16 mouse cellular contexts compared by ENCODE assay signal in genomic region chr14:51143287-51143686, GRCm38 (mm10). TPM values are rescaled to one million over a fixed set of nuclear protein-coding genes. Genes with fewer than 3 reads are reported as not detected.
DNase-seq lines count a peak whose midpoint lies in the region; ATAC-seq lines count a peak whose summit lies in the region.
"Had no signal": no experiment of that assay in that cellular context is flagged by ENCODE, and none has a peak within 500 bp of the region (broad histone marks: within the 10 kb centered on the region; RNA-seq: fewer than 3 reads in every experiment).

No protein-coding gene starts in this region.

- WGBS in forebrain, embryonic 14.5 days, result 69% methylated on average over 4 of the region's 4 CpGs
- 94% methylated on average over 4 of the region's 4 CpGs for WGBS in forebrain, embryonic 10.5 days

- peaks cover 5% of the 10 kb centered on the region for H3K4me1 ChIP-seq in forebrain, embryonic 14.5 days (ENCODE audit: control insufficient read depth, insufficient read depth, low read length)
- H3K4me1 ChIP-seq in forebrain, embryonic 10.5 days, result peaks cover 9% of the 10 kb centered on the region
- H3K4me1 ChIP-seq: forebrain, embryonic 15.5 days; hindbrain, embryonic 13.5 days had no signal

- H3K9me3 ChIP-seq in forebrain, embryonic 14.5 days (replicated peaks; ENCODE audit: control insufficient read depth, low read length), result no peaks in the 10 kb centered on the region
- no peaks in the 10 kb centered on the region for H3K9me3 ChIP-seq in forebrain, embryonic 10.5 days
- H3K9me3 ChIP-seq: forebrain, embryonic 15.5 days; hindbrain, embryonic 13.5 days; neural tube, embryonic 13.5 days had no signal

- ATAC-seq in forebrain, embryonic 14.5 days, result no peak
- ATAC-seq: forebrain, embryonic 15.5 days had no signal

- DNase-seq in forebrain, embryonic 14.5 days (ENCODE audit: low spot score), result peak; percentile 15
- no peak for DNase-seq in forebrain, embryonic 10.5 days (ENCODE audit: extremely low spot score, low spot score)
- DNase-seq in ovary, adult 18-20 months (ENCODE audit: low spot score), result peak; percentile 17
- DNase-seq in ovary, postnatal 14 days (ENCODE audit: low spot score), result no peak
- DNase-seq in layer of hippocampus, postnatal 10 days (ENCODE audit: low spot score in 2 of 2), result peak; percentile 32 to 36
- DNase-seq in telencephalon, adult 2 months (ENCODE audit: low read depth, low spot score), result peak; percentile 69
- no peak for DNase-seq in lung, postnatal 4 days
- no peak for DNase-seq in gastrocnemius, postnatal 14 days
- DNase-seq: lung, embryonic 14.5 days had no signal

- H3K4me2 ChIP-seq in forebrain, embryonic 14.5 days (ENCODE audit: low read length), result no peak overlapping the region
- H3K4me2 ChIP-seq: forebrain, embryonic 15.5 days; hindbrain, embryonic 13.5 days; lung, embryonic 14.5 days; midbrain, embryonic 11.5 days; neural tube, embryonic 13.5 days had no signal

- H3K4me3 ChIP-seq in forebrain, embryonic 14.5 days (ENCODE audit: low read depth, low read length), result no peak overlapping the region
- no peak overlapping the region for H3K4me3 ChIP-seq in forebrain, embryonic 10.5 days
- H3K4me3 ChIP-seq: forebrain, embryonic 15.5 days; hindbrain, embryonic 13.5 days; neural tube, embryonic 13.5 days had no signal

- no peak overlapping the region for H3K9ac ChIP-seq in forebrain, embryonic 14.5 days (ENCODE audit: low read length)
- H3K9ac ChIP-seq: forebrain, embryonic 15.5 days; hindbrain, embryonic 13.5 days; lung, embryonic 14.5 days; neural tube, embryonic 13.5 days had no signal

- H3K27ac ChIP-seq in forebrain, embryonic 14.5 days (ENCODE audit: low read depth, low read length), result no peak overlapping the region
- H3K27ac ChIP-seq in forebrain, embryonic 10.5 days, result no peak overlapping the region
- H3K27ac ChIP-seq: forebrain, embryonic 15.5 days; hindbrain, embryonic 13.5 days; kidney, postnatal 0 days; neural tube, embryonic 13.5 days had no signal

- intact Hi-C loops in gastrocnemius, postnatal 14 days (cut with DNase I; ENCODE audit: low total_unique reads), result no loop called here

- H3K27me3 ChIP-seq in forebrain, embryonic 14.5 days (replicated peaks; ENCODE audit: control insufficient read depth, insufficient read depth, low read length), result no peaks in the 10 kb centered on the region
- no peaks in the 10 kb centered on the region for H3K27me3 ChIP-seq in forebrain, embryonic 10.5 days (ENCODE audit: poor library complexity, severe bottlenecking)
- H3K27me3 ChIP-seq: forebrain, embryonic 15.5 days; hindbrain, embryonic 13.5 days; neural tube, embryonic 13.5 days had no signal

- no peaks in the 10 kb centered on the region for H3K36me3 ChIP-seq in forebrain, embryonic 14.5 days (ENCODE audit: control insufficient read depth, insufficient read depth, low read length)
- no peaks in the 10 kb centered on the region for H3K36me3 ChIP-seq in forebrain, embryonic 10.5 days (replicated peaks)
- H3K36me3 ChIP-seq: forebrain, embryonic 15.5 days; hindbrain, embryonic 13.5 days; neural tube, embryonic 13.5 days had no signal

RNA-seq across cellular contexts. Expression of gene Rnase1, which starts 3.3 kb away (rescaled TPM):
- polyA plus RNA-seq in forebrain, embryonic 14.5 days (2014; fragmentation: Nextera tagmentation; extraction: Ambion mirVana), result 0.18 TPM in 1 of 2 replicates, not detected in the other
- polyA plus RNA-seq in forebrain, embryonic 10.5 days (2016; fragmentation: Nextera tagmentation; extraction: Ambion mirVana), result not detected in 2 replicates
- total RNA-seq in layer of hippocampus, postnatal 10 days (2021), result 1 to 10 TPM in 1 of 2 experiments, under 1 TPM in 1; 0.91 to 1.2 TPM
- not detected for total RNA-seq in gastrocnemius, postnatal 14 days (2021)
- total RNA-seq: ES-E14 had no signal
- polyA plus RNA-seq: hindbrain, embryonic 13.5 days; midbrain, embryonic 11.5 days had no signal

RNA-seq across cellular contexts. Expression of gene Rnase2b, which starts 18.8 kb away (rescaled TPM):
- polyA plus RNA-seq in forebrain, embryonic 14.5 days (2014; fragmentation: Nextera tagmentation; extraction: Ambion mirVana), result not detected in 2 replicates
- polyA plus RNA-seq in forebrain, embryonic 10.5 days (2016; fragmentation: Nextera tagmentation; extraction: Ambion mirVana), result not detected in 2 replicates
- total RNA-seq in layer of hippocampus, postnatal 10 days (2021), result not detected
- not detected for total RNA-seq in gastrocnemius, postnatal 14 days (2021)
- total RNA-seq: ES-E14 had no signal
- polyA plus RNA-seq: forebrain, embryonic 15.5 days; hindbrain, embryonic 13.5 days; kidney, postnatal 0 days; lung, embryonic 14.5 days; midbrain, embryonic 11.5 days; neural tube, embryonic 13.5 days; testis, adult 2 months had no signal

RNA-seq across cellular contexts. Expression of gene Rnase6, which starts 19.6 kb away (rescaled TPM):
- 0.33 and 1.3 TPM in 2 replicates for polyA plus RNA-seq in forebrain, embryonic 14.5 days (2014; fragmentation: Nextera tagmentation; extraction: Ambion mirVana)
- polyA plus RNA-seq in forebrain, embryonic 10.5 days (2016; fragmentation: Nextera tagmentation; extraction: Ambion mirVana), result 0.26 and 0.30 TPM in 2 replicates
- total RNA-seq in layer of hippocampus, postnatal 10 days (2021), result under 1 TPM; 0.31 to 0.34 TPM
- under 1 TPM; 0.18 to 0.64 TPM for total RNA-seq in gastrocnemius, postnatal 14 days (2021)
- total RNA-seq: ES-E14 had no signal

RNA-seq across cellular contexts. Expression of gene Eddm3b, which starts 29.1 kb away (rescaled TPM):
- polyA plus RNA-seq in forebrain, embryonic 14.5 days (2014; fragmentation: Nextera tagmentation; extraction: Ambion mirVana), result not detected in 2 replicates
- 0.28 TPM in 1 of 2 replicates, not detected in the other for polyA plus RNA-seq in forebrain, embryonic 10.5 days (2016; fragmentation: Nextera tagmentation; extraction: Ambion mirVana)
- total RNA-seq in layer of hippocampus, postnatal 10 days (2021), result not detected
- not detected for total RNA-seq in gastrocnemius, postnatal 14 days (2021)
- total RNA-seq: ES-E14 had no signal
- polyA plus RNA-seq: forebrain, embryonic 15.5 days; hindbrain, embryonic 13.5 days; lung, embryonic 14.5 days; midbrain, embryonic 11.5 days; neural tube, embryonic 13.5 days; testis, adult 2 months had no signal

RNA-seq across cellular contexts. Expression of gene Ang, which starts 52.3 kb away (rescaled TPM):
- polyA plus RNA-seq in forebrain, embryonic 14.5 days (2014; fragmentation: Nextera tagmentation; extraction: Ambion mirVana), result 2.2 and 2.8 TPM in 2 replicates
- polyA plus RNA-seq in forebrain, embryonic 10.5 days (2016; fragmentation: Nextera tagmentation; extraction: Ambion mirVana), result 1.7 and 1.9 TPM in 2 replicates
- total RNA-seq in layer of hippocampus, postnatal 10 days (2021), result 1 to 10 TPM; 3.0 to 4.1 TPM
- 1 to 10 TPM; 3.6 to 3.8 TPM for total RNA-seq in gastrocnemius, postnatal 14 days (2021)

Comparison
In these comparisons a context has a peak if more than half of its experiments do, and no peak if none do; other contexts are left out.
1. DNase-seq: peak in forebrain, embryonic 14.5 days (single experiment), ovary, adult 18-20 months (single experiment), layer of hippocampus, postnatal 10 days (2 of 2) and telencephalon, adult 2 months (single experiment); none in forebrain, embryonic 10.5 days (single experiment), ovary, postnatal 14 days (single experiment), lung, postnatal 4 days (0 of 2) and gastrocnemius, postnatal 14 days (single experiment).